Mouse (Mus musculus) bone marrow macrophage, adult 2 months (primary cell): ENCODE measurements around the gene Aldh1a7. TPM values are rescaled to one million over a fixed set of nuclear protein-coding genes. Genes with fewer than 3 reads are reported as not detected.

Source experiments
- H3K27ac ChIP-seq: 2 replicates; pipeline ENCODE4 v1.5.1; 2012; ENCODE audit warnings: low read depth, low read length; ENCODE audit not compliant: insufficient read depth
- H3K4me1 ChIP-seq: 2 replicates; pipeline ENCODE4 v1.6.1; 2012; ENCODE audit warnings: low read length; ENCODE audit not compliant: control insufficient read depth, insufficient read depth
- H3K4me3 ChIP-seq: 2 replicates; pipeline ENCODE4 v1.5.1; 2012; ENCODE audit warnings: mild to moderate bottlenecking, low read length, moderate library complexity; ENCODE audit not compliant: insufficient read depth
- CTCF ChIP-seq: IDR thresholded peaks from 2 replicates; pipeline ENCODE4 v1.5.1; 2012; ENCODE audit warnings: low read depth, mild to moderate bottlenecking, low read length, moderate library complexity
- POLR2A ChIP-seq: IDR thresholded peaks from 2 replicates; pipeline ENCODE4 v1.6.1; 2012; ENCODE audit warnings: mild to moderate bottlenecking, low read depth, low read length, borderline replicate concordance
- polyA plus RNA-seq: library from polyadenylated mRNA; stranded (reverse); fragments of >200 nt; gene quantifications from 2 replicates; pipeline ENCODE4 v1.2.4, GENCODE M21; 2012; ENCODE audit not compliant: missing spikeins, insufficient read depth, insufficient read length

The Aldh1a7 gene
- polyA plus RNA-seq, 1 experiment: not detected

DNA sequence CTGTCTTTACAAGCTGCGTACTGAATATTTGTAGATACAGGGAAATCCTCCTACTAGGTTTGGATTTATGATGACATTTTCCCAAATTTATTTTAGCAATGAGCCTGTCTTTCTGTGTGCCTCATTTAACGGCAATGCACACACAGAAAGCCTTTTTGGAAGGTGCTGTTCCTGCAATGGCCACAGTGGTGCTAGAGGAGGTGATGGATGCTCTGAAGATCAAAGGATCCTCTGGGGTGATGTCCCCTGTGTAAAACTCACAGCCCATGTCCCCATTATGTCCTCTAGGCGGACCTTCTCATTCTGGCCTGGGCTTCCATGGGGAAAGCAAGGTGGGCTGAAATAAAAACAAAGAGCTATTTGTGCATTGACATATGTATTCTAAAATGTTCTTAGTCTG lies 83.0 kb downstream of the Aldh1a7 start:
- no peak overlapping the region for H3K27ac ChIP-seq
- no peak for TF ChIP-seq CTCF
- TF ChIP-seq POLR2A: no peak
- H3K4me3 ChIP-seq: no peak overlapping the region
- no peaks in the 10 kb centered on the region for H3K4me1 ChIP-seq

Other genes starting within 250 kb of the Aldh1a7 start
- not detected in 2 replicates for gene Aldh1a1, start 234.8 kb downstream of the Aldh1a7 start, polyA plus RNA-seq
- not detected in 2 replicates for gene Tmc1, start 226.6 kb upstream of the Aldh1a7 start, polyA plus RNA-seq